Mouse (Mus musculus) forebrain, embryonic 11.5 days (tissue): ENCODE data around the gene Knl1. TPM values are rescaled to one million over a fixed set of nuclear protein-coding genes. Genes with fewer than 3 reads are reported as not detected.

Source experiments
- polyA plus RNA-seq: library from polyadenylated mRNA; unstranded; fragments of >200 nt; fragmentation: Nextera tagmentation; extraction: Ambion mirVana; gene quantifications from 2 replicates; pipeline ENCODE4 v1.2.1, GENCODE M21; 2014

The Knl1 gene
- polyA plus RNA-seq, 1 experiment from 2014 or later: 69.4 TPM

Other genes starting within 250 kb of the Knl1 start
- gene Knstrn, start 233.1 kb upstream of the Knl1 start, polyA plus RNA-seq: 196 and 202 TPM in 2 replicates
- 48.8 and 58.0 TPM in 2 replicates for gene Ivd, start 185.2 kb upstream of the Knl1 start, polyA plus RNA-seq
- gene Bahd1, start 146.7 kb upstream of the Knl1 start, polyA plus RNA-seq: 1.3 TPM in 2 replicates
- gene Chst14, start 120.6 kb upstream of the Knl1 start, polyA plus RNA-seq: 15.7 and 20.4 TPM in 2 replicates
- gene Ccdc32, start 17.7 kb upstream of the Knl1 start, polyA plus RNA-seq: 22.1 and 24.0 TPM in 2 replicates
- gene Rpusd2, start 12.3 kb upstream of the Knl1 start, polyA plus RNA-seq: 8.3 and 8.9 TPM in 2 replicates
- gene Rad51, start 65.7 kb downstream of the Knl1 start, polyA plus RNA-seq: 84.2 and 91.2 TPM in 2 replicates
- 52.2 and 53.6 TPM in 2 replicates for gene Rmdn3, start 109.9 kb downstream of the Knl1 start, polyA plus RNA-seq
- gene Gchfr, start 120.7 kb downstream of the Knl1 start, polyA plus RNA-seq: 2.7 and 4.1 TPM in 2 replicates
- 0.28 and 0.29 TPM in 2 replicates for gene Gm14137, start 127.4 kb downstream of the Knl1 start, polyA plus RNA-seq
- 41.7 and 53.2 TPM in 2 replicates for gene Zfyve19, start 161.5 kb downstream of the Knl1 start, polyA plus RNA-seq
- gene Dnajc17, start 161.7 kb downstream of the Knl1 start, polyA plus RNA-seq: 26.6 and 27.1 TPM in 2 replicates
- not detected in 2 replicates for gene Ppp1r14d, start 182.8 kb downstream of the Knl1 start, polyA plus RNA-seq
- 2.2 and 2.8 TPM in 2 replicates for gene Spint1, start 190.2 kb downstream of the Knl1 start, polyA plus RNA-seq
- gene Rhov, start 224.2 kb downstream of the Knl1 start, polyA plus RNA-seq: 0.83 and 0.90 TPM in 2 replicates
- gene Vps18, start 241.6 kb downstream of the Knl1 start, polyA plus RNA-seq: 18.5 and 20.5 TPM in 2 replicates